Mouse (Mus musculus): Measurements from ENCODE around the gene Hyal5.

GRCm38 (mm10) chr6:24910016-24910727, 52.4 kb downstream of the Hyal5 start:
- TF ChIP-seq CHD2 (IDR thresholded peaks at IDR 0.05; ENCODE audit: low read depth, low read length), result no peak
- no peak for TF ChIP-seq ZNF384 (IDR thresholded peaks at IDR 0.05; ENCODE audit: low read depth, low read length)

Measured in ES-E14 (cell line).